Mouse (Mus musculus) large intestine, adult 2 months (tissue): ENCODE results near the gene Gramd1a. TPM values are rescaled to one million over a fixed set of nuclear protein-coding genes. Genes with fewer than 3 reads are reported as not detected.

ENCODE experiments used
- DNase-seq: peaks from one replicate; pipeline ENCODE4 v3.0.0-alpha.2; 2012; ENCODE audit warnings: low read depth, low spot score
- WGBS: fragments of 180-500 bp; shearing (Covaris S2); methylation state at CpG from one replicate; pipeline ENCODE4 v1.1.7; 2018; 5-methylcytosine and 5-hydroxymethylcytosine counted together
- polyA plus RNA-seq: library from polyadenylated mRNA; depleted of rRNA; stranded (reverse); fragments of >200 nt; gene quantifications from 2 replicates; pipeline ENCODE4 v1.2.3, GENCODE M21; 2012; rRNA removed

Gramd1a gene
- 45.0 and 47.4 TPM in 2 replicates for polyA plus RNA-seq

GRCm38 (mm10) chr7:31155296-31156033 lies at the start of gene Gramd1a:
TSS of gene Gramd1a (minus strand) at chr7:31155896.
- no peak for DNase-seq
- WGBS: 57% methylated on average over 5 of the region's 5 CpGs

GRCm38 (mm10) chr7:31195591-31196307 lies 40.1 kb upstream of the Gramd1a start:
- no peak for DNase-seq

GRCm38 (mm10) chr7:31184711-31185110 lies 29.0 kb upstream of the Gramd1a start:
- WGBS: 64% methylated on average over 4 of the region's 4 CpGs
- no peak for DNase-seq

More at GRCm38 (mm10) chr7:31195591-31196307, 40.1 kb upstream of the Gramd1a start:
- 35% methylated on average over 3 of the region's 3 CpGs for WGBS

GRCm38 (mm10) chr7:31182863-31183262 lies 27.2 kb upstream of the Gramd1a start:
- no peak for DNase-seq
- WGBS: 37% methylated on average over 2 of the region's 2 CpGs

- WGBS: 18% methylated on average over 22 of the region's 22 CpGs
- peak; percentile 43 for DNase-seq
These were observed 21.4 kb upstream of the Gramd1a start for GRCm38 (mm10) chr7:31176886-31177763.

GRCm38 (mm10) chr7:31175096-31175495 lies 19.4 kb upstream of the Gramd1a start:
- no peak for DNase-seq
- 81% methylated on average over 3 of the region's 3 CpGs for WGBS

- DNase-seq: no peak
- WGBS: 59% methylated on average over 8 of the region's 8 CpGs
These were observed 18.8 kb upstream of the Gramd1a start for GRCm38 (mm10) chr7:31174466-31174865.

GRCm38 (mm10) chr7:31172238-31172637 lies 16.5 kb upstream of the Gramd1a start:
- WGBS: 19% methylated on average over 2 of the region's 2 CpGs
- DNase-seq: no peak

GRCm38 (mm10) chr7:31170520-31170919 lies 14.8 kb upstream of the Gramd1a start:
- 91% methylated on average over 9 of the region's 9 CpGs for WGBS

GRCm38 (mm10) chr7:31168412-31168811 lies 12.7 kb upstream of the Gramd1a start:
- 58% methylated on average over 8 of the region's 8 CpGs for WGBS

More at GRCm38 (mm10) chr7:31170520-31170919, 14.8 kb upstream of the Gramd1a start:
- DNase-seq: no peak

GRCm38 (mm10) chr7:31164748-31165147 lies 9.1 kb upstream of the Gramd1a start:
- WGBS: 59% methylated on average over 1 of the region's 1 CpGs
- DNase-seq: no peak

More at GRCm38 (mm10) chr7:31168412-31168811, 12.7 kb upstream of the Gramd1a start:
- DNase-seq: no peak

- DNase-seq: no peak
- WGBS: 61% methylated on average over 3 of the region's 3 CpGs
These were observed 8.2 kb upstream of the Gramd1a start for GRCm38 (mm10) chr7:31163666-31164577.

GRCm38 (mm10) chr7:31162324-31162723 lies 6.6 kb upstream of the Gramd1a start:
- DNase-seq: no peak
- WGBS: 69% methylated on average over 11 of the region's 11 CpGs

- 66% methylated on average over 3 of the region's 3 CpGs for WGBS
- DNase-seq: no peak
These were observed 6.1 kb upstream of the Gramd1a start for GRCm38 (mm10) chr7:31161831-31162230.

- WGBS: 73% methylated on average over 3 of the region's 3 CpGs
- no peak for DNase-seq
These were observed 5.5 kb upstream of the Gramd1a start for GRCm38 (mm10) chr7:31161246-31161645.

GRCm38 (mm10) chr7:31160763-31161162 lies 5.1 kb upstream of the Gramd1a start:
- DNase-seq: no peak
- 77% methylated on average over 5 of the region's 5 CpGs for WGBS

GRCm38 (mm10) chr7:31156034-31156928 lies 585 bp upstream of the Gramd1a start:
- 44% methylated on average over 19 of the region's 19 CpGs for WGBS

More at GRCm38 (mm10) chr7:31156034-31156928, 585 bp upstream of the Gramd1a start:
- no peak for DNase-seq
